ENCODE assay signal across 10 mouse cellular contexts in the genomic region with DNA sequence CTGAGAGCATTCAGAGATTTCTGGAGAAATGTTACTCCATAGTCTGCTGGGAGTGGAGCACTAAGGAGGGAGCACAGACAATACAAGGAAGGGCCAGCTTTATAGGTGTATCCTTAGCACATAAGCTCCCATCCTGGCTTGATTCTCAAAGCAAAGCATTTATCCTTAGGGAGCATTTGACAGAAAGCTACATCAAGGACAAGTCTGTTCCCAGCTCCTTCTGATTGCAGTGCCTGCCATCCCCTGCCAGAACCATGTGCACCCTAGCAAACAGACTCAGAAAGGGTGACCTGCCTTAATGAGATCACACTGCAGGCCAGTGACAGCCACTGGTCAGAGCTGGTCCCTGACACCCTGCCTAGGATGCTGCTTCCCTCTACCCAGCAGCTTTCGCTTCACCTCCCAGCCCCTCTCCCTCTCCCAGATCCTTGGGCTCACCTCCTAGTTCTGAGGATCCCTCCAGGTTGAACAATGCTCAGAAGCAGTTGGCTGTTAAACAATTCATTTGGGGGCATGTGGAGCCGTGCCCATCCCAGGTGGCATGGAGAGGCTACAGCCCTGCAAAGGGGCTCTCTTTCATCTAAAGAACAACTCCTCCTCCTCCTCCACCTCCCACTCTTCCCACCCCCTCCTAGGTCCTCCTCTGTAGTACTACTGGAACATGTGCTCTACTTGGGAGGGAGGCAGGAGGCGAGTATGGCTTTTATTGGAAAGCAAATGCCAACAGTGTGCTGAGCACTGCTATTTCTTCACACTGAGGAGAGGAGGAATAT. TPM values are rescaled to one million over a fixed set of nuclear protein-coding genes. Genes with fewer than 3 reads are reported as not detected.
DNase-seq lines count a peak whose midpoint lies in the region; ATAC-seq and TF ChIP-seq lines count a peak whose summit lies in the region.
"Had no signal": no experiment of that assay in that cellular context is flagged by ENCODE, and none has a peak within 500 bp of the region (broad histone marks: within the 10 kb centered on the region; RNA-seq: fewer than 3 reads in every experiment).

No protein-coding gene starts in this region.

- TF ChIP-seq POLR2A in CH12.LX (IDR thresholded peaks at IDR 0.05; ENCODE audit: low read depth, low read length): no peak; the same call in 1 of the 2 replicates

- H3K27me3 ChIP-seq in heart, embryonic 12.5 days (replicated peaks): peaks cover 8% of the 10 kb centered on the region; the same call in 1 of the 2 replicates
- H3K27me3 ChIP-seq in CH12.LX (replicated peaks): no peaks in the 10 kb centered on the region
- no peaks in the 10 kb centered on the region for H3K27me3 ChIP-seq in forebrain, embryonic 11.5 days (ENCODE audit: control insufficient read depth, insufficient read depth, low read length)
- H3K27me3 ChIP-seq in limb, embryonic 13.5 days: no peaks in the 10 kb centered on the region
- H3K27me3 ChIP-seq: liver, embryonic 12.5 days had no signal

- in situ Hi-C loops in CH12.LX (cut with MboI; ENCODE audit: low pct_ligation_motif_present, low pct_unique_long_range_greater_than_20kb, low sequenced_read_pairs): no loop called here

- no peaks in the 10 kb centered on the region for H3K4me1 ChIP-seq in heart, embryonic 12.5 days (replicated peaks)
- H3K4me1 ChIP-seq in CH12.LX (ENCODE audit: control insufficient read depth in 1 of 2, insufficient read depth in 2 of 2): peaks cover 27 to 80% of the 10 kb centered on the region in 2 experiments
- peaks cover 5% of the 10 kb centered on the region; the same call in 1 of the 2 replicates for H3K4me1 ChIP-seq in forebrain, embryonic 11.5 days (replicated peaks; ENCODE audit: control insufficient read depth, insufficient read depth, low read length)
- peaks cover 7% of the 10 kb centered on the region for H3K4me1 ChIP-seq in limb, embryonic 13.5 days
- H3K4me1 ChIP-seq: liver, embryonic 12.5 days had no signal

- no peak overlapping the region for H3K4me2 ChIP-seq in heart, embryonic 12.5 days
- H3K4me2 ChIP-seq in CH12.LX (ENCODE audit: insufficient read depth, low read depth, poor library complexity, severe bottlenecking): peak overlapping the region; percentile 96
- peak overlapping the region; percentile 54 for H3K4me2 ChIP-seq in forebrain, embryonic 11.5 days (ENCODE audit: low read depth, low read length, severe bottlenecking)
- H3K4me2 ChIP-seq in limb, embryonic 13.5 days (replicated peaks): peak overlapping the region; percentile 52
- H3K4me2 ChIP-seq: liver, embryonic 12.5 days had no signal

- no peak for TF ChIP-seq RAD21 in CH12.LX (IDR thresholded peaks at IDR 0.05; ENCODE audit: low read depth, low read length)

- dilution Hi-C loops in CH12.LX (cut with MboI; ENCODE audit: extremely low pct_ligation_motif_present, extremely low pct_unique_long_range_greater_than_20kb, low sequenced_read_pairs): no loop called here

- TF ChIP-seq EP300 in CH12.LX (IDR thresholded peaks at IDR 0.05; ENCODE audit: low read length): no peak

- H3K79me2 ChIP-seq in CH12.LX (replicated peaks; ENCODE audit: control insufficient read depth, extremely low read depth, insufficient read depth, poor library complexity, severe bottlenecking): peaks cover 43% of the 10 kb centered on the region

- TF ChIP-seq CTCF in CH12.LX (conservative IDR thresholded peaks at IDR 0.05 in 1 of 2, IDR thresholded peaks at IDR 0.05 in 1 of 2; ENCODE audit: low read depth in 2 of 2, low read length in 2 of 2): no peak

- no peak for ATAC-seq in heart, embryonic 12.5 days (ENCODE audit: insufficient number of reproducible peaks, low FRiP score)
- peak; percentile 86 for ATAC-seq in forebrain, embryonic 11.5 days (replicated peaks; ENCODE audit: low FRiP score)
- peak; percentile 85 for ATAC-seq in limb, embryonic 13.5 days (ENCODE audit: low FRiP score, low read depth)
- ATAC-seq: liver, embryonic 12.5 days had no signal

- no peaks in the 10 kb centered on the region for H3K9me3 ChIP-seq in heart, embryonic 12.5 days (replicated peaks)
- H3K9me3 ChIP-seq in CH12.LX (replicated peaks; ENCODE audit: low read length): no peaks in the 10 kb centered on the region
- H3K9me3 ChIP-seq in forebrain, embryonic 11.5 days (ENCODE audit: control insufficient read depth, low read length): no peaks in the 10 kb centered on the region
- no peaks in the 10 kb centered on the region for H3K9me3 ChIP-seq in limb, embryonic 13.5 days
- H3K9me3 ChIP-seq: liver, embryonic 12.5 days had no signal

- no peak overlapping the region for H3K4me3 ChIP-seq in heart, embryonic 12.5 days
- peak overlapping the region; percentile 67 to 74 (median 73) for H3K4me3 ChIP-seq in CH12.LX (replicated peaks in 1 of 3; ENCODE audit: low read depth in 2 of 3, low read length in 2 of 3, poor library complexity in 1 of 3)
- H3K4me3 ChIP-seq in forebrain, embryonic 11.5 days (ENCODE audit: low read depth, low read length): peak overlapping the region; percentile 31
- peak overlapping the region; percentile 20; the same call in 1 of the 2 replicates for H3K4me3 ChIP-seq in limb, embryonic 13.5 days
- H3K4me3 ChIP-seq: liver, embryonic 12.5 days had no signal

- no peak overlapping the region for H3K9ac ChIP-seq in heart, embryonic 12.5 days
- H3K9ac ChIP-seq in CH12.LX (ENCODE audit: insufficient read depth, low read depth): peak overlapping the region; percentile 81
- H3K9ac ChIP-seq in forebrain, embryonic 11.5 days (ENCODE audit: low read length): peak overlapping the region; percentile 61
- H3K9ac ChIP-seq in limb, embryonic 13.5 days: 0 out of 2 replicates have a peak overlapping the region, but pooled peaks have one; percentile 43
- H3K9ac ChIP-seq: liver, embryonic 12.5 days had no signal

- no peak overlapping the region for H3K27ac ChIP-seq in heart, embryonic 12.5 days (ENCODE audit: poor library complexity, severe bottlenecking)
- peak overlapping the region; percentile 74 for H3K27ac ChIP-seq in CH12.LX (ENCODE audit: insufficient read depth, low read depth)
- 0 out of 2 replicates have a peak overlapping the region, but pooled peaks have one; percentile 41 for H3K27ac ChIP-seq in forebrain, embryonic 11.5 days (ENCODE audit: low read depth, low read length)
- no peak overlapping the region; the same call in 1 of the 2 replicates for H3K27ac ChIP-seq in limb, embryonic 13.5 days
- H3K27ac ChIP-seq: liver, embryonic 12.5 days had no signal

- DNase-seq in heart, adult 11 months: peak; percentile 86
- DNase-seq in CH12.LX (ENCODE audit: extremely low read depth): no peak
- DNase-seq in forebrain, embryonic 11.5 days (ENCODE audit: low spot score): no peak
- no peak for DNase-seq in retina, postnatal 1 day
- no peak for DNase-seq in ovary, adult 18-20 months (ENCODE audit: low spot score)
- no peak for DNase-seq in kidney, postnatal 14 days
- DNase-seq: heart, postnatal 10 days had no signal

- H3K36me3 ChIP-seq in heart, embryonic 12.5 days: no peaks in the 10 kb centered on the region
- peaks cover 3 to 49% of the 10 kb centered on the region in 2 experiments for H3K36me3 ChIP-seq in CH12.LX (replicated peaks in 1 of 2; ENCODE audit: control insufficient read depth in 1 of 2, insufficient read depth in 1 of 2, low read length in 1 of 2)
- no peaks in the 10 kb centered on the region for H3K36me3 ChIP-seq in forebrain, embryonic 11.5 days (ENCODE audit: control insufficient read depth, insufficient read depth, low read length)
- no peaks in the 10 kb centered on the region for H3K36me3 ChIP-seq in limb, embryonic 13.5 days
- H3K36me3 ChIP-seq: liver, embryonic 12.5 days had no signal

- 35% methylated on average over 3 of the region's 3 CpGs for WGBS in heart, embryonic 12.5 days
- WGBS in forebrain, embryonic 11.5 days: 10% methylated on average over 3 of the region's 3 CpGs
- 21% methylated on average over 3 of the region's 3 CpGs for WGBS in limb, embryonic 13.5 days

TF ChIP-seq in CH12.LX, 34 proteins besides CTCF, POLR2A, EP300 and RAD21:
- TF ChIP-seq RCOR1 (conservative IDR thresholded peaks at IDR 0.05; ENCODE audit: low read depth, low read length) (0 out of 2 replicates have a peak, but pooled peaks have one; percentile 22), NRF1 (IDR thresholded peaks at IDR 0.05; ENCODE audit: low read depth, low read length) (no peak), KAT2A (IDR thresholded peaks at IDR 0.05; ENCODE audit: insufficient replicate concordance, low read length) (0 out of 2 replicates have a peak, but pooled peaks have one; percentile 11), HCFC1 (IDR thresholded peaks at IDR 0.05; ENCODE audit: low read depth, low read length) (no peak), MAX (IDR thresholded peaks at IDR 0.05; ENCODE audit: low read length) (0 out of 2 replicates have a peak, but pooled peaks have one; percentile 63), CHD2 (IDR thresholded peaks at IDR 0.05; ENCODE audit: low read length) (no peak), TCF12 (IDR thresholded peaks at IDR 0.05; ENCODE audit: low read depth, low read length) (0 out of 2 replicates have a peak, but pooled peaks have one; percentile 17), MXI1 (IDR thresholded peaks at IDR 0.05; ENCODE audit: low read depth, low read length) (peak; percentile 66; the same call in 1 of the 2 replicates)

RNA-seq across cellular contexts. Expression of gene Syn3, which starts 7.2 kb away (rescaled TPM):
- polyA plus RNA-seq in heart, embryonic 12.5 days (2016; fragmentation: Nextera tagmentation; extraction: Ambion mirVana): 1.5 TPM in 2 replicates
- total RNA-seq in CH12.LX (2012; rRNA removed) (3.7 and 8.9 TPM in 2 replicates), CH12.LX (2014; rRNA removed) (2.6 and 2.8 TPM in 2 replicates)
- polyA plus RNA-seq in CH12.LX (2012; ENCODE audit: insufficient read length, low read depth): 5.6 and 5.9 TPM in 2 replicates
- 6.9 and 7.1 TPM in 2 replicates for polyA plus RNA-seq in forebrain, embryonic 11.5 days (2014; fragmentation: Nextera tagmentation; extraction: Ambion mirVana)
- polyA plus RNA-seq in limb, embryonic 13.5 days (2015; fragmentation: Nextera tagmentation; extraction: Ambion mirVana): 2.9 and 3.1 TPM in 2 replicates

Comparison
In these comparisons a context has a peak if more than half of its experiments do, and no peak if none do; other contexts are left out.
1. H3K27ac ChIP-seq: peak in CH12.LX (single experiment) and forebrain, embryonic 11.5 days (single experiment); none in heart, embryonic 12.5 days (single experiment) and limb, embryonic 13.5 days (single experiment).